Mouse (Mus musculus): Measurements from ENCODE around the gene Midn. TPM values are rescaled to one million over a fixed set of nuclear protein-coding genes. Genes with fewer than 3 reads are reported as not detected.

Midn gene
- polyA plus RNA-seq (2012) = 312 and 336 TPM in 2 replicates

GRCm38 (mm10) chr10:80147719-80148601 lies at the start of gene Midn:
Gene Midn, plus strand, starts transcription at chr10:80148272.

GRCm38 (mm10) chr10:80105460-80105859 lies 42.6 kb upstream of the Midn start, which contains the start of gene Sbno2:
Gene Sbno2, minus strand, starts transcription at chr10:80105571.

DNA sequence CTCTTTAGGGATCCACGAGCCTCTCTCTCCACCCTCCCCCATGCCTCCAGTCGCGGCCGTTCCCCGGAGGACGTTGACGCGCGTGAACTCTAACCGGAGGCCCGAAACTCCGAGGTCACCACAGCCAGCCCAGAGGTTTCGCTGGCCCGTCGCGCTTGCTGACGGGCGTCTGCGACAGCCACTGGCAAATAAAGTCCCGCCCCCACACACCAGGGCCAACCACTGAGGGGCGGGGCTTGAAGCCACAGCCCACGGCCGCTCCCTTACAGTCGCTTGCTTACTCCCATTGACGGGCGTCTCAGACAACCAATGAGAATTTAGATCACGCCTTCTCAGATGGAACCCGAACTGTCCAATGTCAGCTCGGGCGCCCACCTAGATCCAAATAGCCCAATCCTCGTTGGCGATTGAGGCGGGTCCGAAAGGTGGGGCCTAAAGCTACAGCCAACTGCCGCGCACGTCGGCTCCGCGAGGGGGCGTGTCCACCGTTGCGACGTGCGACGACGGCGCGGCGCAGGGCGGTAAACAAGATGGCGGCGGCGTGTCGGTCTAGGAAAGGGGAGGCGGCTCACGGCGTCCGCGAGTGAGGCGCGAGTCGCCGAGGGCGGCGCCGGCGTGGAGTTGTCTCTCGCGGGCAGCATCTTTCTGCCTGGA lies 32.7 kb upstream of the Midn start, which contains the start of gene Stk11:
TSS of gene Stk11 (plus strand) at position 514 of the 654 bp plus-strand sequence.

GRCm38 (mm10) chr10:80138553-80139438 lies 9.3 kb upstream of the Midn start, which contains the start of gene Atp5d:
Gene Atp5d, plus strand, starts transcription at chr10:80138632.

DNA sequence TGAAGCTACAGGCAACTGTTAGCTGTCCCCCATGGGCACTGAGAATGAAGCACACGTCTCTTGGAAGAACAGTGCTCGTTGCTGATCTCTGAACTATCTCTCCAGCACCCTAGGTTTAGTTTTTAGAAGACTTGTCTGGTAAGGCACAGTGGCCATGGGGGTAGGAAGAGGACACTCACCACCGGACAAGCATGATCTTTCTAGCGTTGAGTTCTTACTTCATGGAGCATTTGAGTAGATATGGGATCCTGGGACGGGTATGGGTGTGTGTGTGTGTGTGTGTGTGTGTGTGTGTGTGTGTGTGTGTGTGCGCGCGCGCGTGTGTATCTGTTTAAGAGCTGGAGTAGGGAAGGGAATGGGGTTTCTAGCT lies 7.4 kb upstream of the Midn start, which contains the start of gene Cbarp:
TSS of gene Cbarp (minus strand) at position 170 of the 370 bp plus-strand sequence.

DNA sequence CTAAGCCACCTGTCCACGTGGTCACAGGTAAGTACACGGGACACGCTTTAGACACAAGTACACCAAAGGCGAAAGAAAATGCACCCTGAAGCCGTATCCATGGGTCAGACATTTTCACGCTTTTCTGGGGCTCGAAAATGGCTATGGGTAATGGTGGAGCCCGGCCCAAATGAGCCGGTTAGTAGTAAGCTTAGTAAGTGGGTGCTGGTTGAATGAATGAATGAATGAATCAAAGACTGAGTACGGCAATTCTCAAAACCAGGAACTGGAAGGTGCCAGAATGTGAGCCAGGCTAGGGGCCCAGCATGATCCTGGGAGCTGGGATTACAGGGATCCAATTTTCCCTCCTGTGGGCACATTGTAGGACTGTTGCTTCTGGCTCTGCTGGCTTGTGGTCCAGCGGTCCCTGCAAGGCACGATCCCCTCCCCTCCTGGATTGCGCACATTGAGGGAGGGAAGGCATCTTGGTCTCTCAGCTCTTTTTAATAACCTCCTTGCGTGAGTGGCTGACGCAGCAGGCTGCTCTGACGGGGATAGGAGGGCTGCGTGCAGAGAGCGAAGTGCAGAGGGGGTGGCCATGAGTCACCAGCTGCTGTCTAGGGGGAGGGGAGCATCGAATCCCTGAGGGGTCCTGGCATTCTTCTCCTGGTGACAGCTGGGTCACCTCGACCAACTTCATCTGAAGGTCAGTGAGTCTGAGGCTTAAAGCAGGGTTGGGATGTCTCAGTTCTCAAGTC lies 17.5 kb downstream of the Midn start, which contains the start of gene Cirbp:
TSS of gene Cirbp (plus strand) at position 594 of the 737 bp plus-strand sequence.

GRCm38 (mm10) chr10:80172527-80173292 lies 24.6 kb downstream of the Midn start, which contains the start of gene 1600002K03Rik:
Gene 1600002K03Rik, plus strand, starts transcription at chr10:80172944.

GRCm38 (mm10) chr10:80179068-80180051 lies 31.3 kb downstream of the Midn start, which contains the start of gene Efna2:
Gene Efna2, plus strand, starts transcription at chr10:80179482.

Other genes with a start within 250 kb of the Midn start
- gene Med16, start 239.3 kb upstream of the Midn start, polyA plus RNA-seq (2012) = 69.1 and 76.6 TPM in 2 replicates
- 2.1 TPM in 1 of 2 replicates, not detected in the other for gene Gm26602, start 237.4 kb upstream of the Midn start, polyA plus RNA-seq (2012)
- gene Kiss1r, start 231.3 kb upstream of the Midn start, polyA plus RNA-seq (2012) = 0.41 and 0.64 TPM in 2 replicates
- gene R3hdm4, start 227.1 kb upstream of the Midn start, polyA plus RNA-seq (2012) = 230 and 265 TPM in 2 replicates
- 94.7 and 145 TPM in 2 replicates for gene Arid3a, start 221.2 kb upstream of the Midn start, polyA plus RNA-seq (2012)
- 54.4 and 61.7 TPM in 2 replicates for gene Wdr18, start 188.1 kb upstream of the Midn start, polyA plus RNA-seq (2012)
- gene Grin3b, start 177.6 kb upstream of the Midn start, polyA plus RNA-seq (2012) = 0.09 and 0.12 TPM in 2 replicates
- 378 and 414 TPM in 2 replicates for gene Tmem259, start 163.9 kb upstream of the Midn start, polyA plus RNA-seq (2012)
- gene Cnn2, start 159.7 kb upstream of the Midn start, polyA plus RNA-seq (2012) = 245 and 295 TPM in 2 replicates
- gene Abca7, start 151.8 kb upstream of the Midn start, polyA plus RNA-seq (2012) = 54.4 and 60.8 TPM in 2 replicates
- gene Arhgap45, start 131.6 kb upstream of the Midn start, polyA plus RNA-seq (2012) = 397 and 427 TPM in 2 replicates
- gene Polr2e, start 108.5 kb upstream of the Midn start, polyA plus RNA-seq (2012) = 217 and 273 TPM in 2 replicates
- 1,103 and 1,136 TPM in 2 replicates for gene Gpx4, start 101.1 kb upstream of the Midn start, polyA plus RNA-seq (2012)
- gene Sbno2, start 42.7 kb upstream of the Midn start, polyA plus RNA-seq (2012) = 77.6 and 78.0 TPM in 2 replicates
- gene Stk11, start 32.5 kb upstream of the Midn start, polyA plus RNA-seq (2012) = 176 and 185 TPM in 2 replicates
- gene Atp5d, start 9.6 kb upstream of the Midn start, polyA plus RNA-seq (2012) = 1,245 and 1,266 TPM in 2 replicates
- 32.3 and 53.4 TPM in 2 replicates for gene Cbarp, start 7.4 kb upstream of the Midn start, polyA plus RNA-seq (2012)
- gene Cirbp, start 17.7 kb downstream of the Midn start, polyA plus RNA-seq (2012) = 43.7 and 63.7 TPM in 2 replicates
- gene 1600002K03Rik, start 24.7 kb downstream of the Midn start, polyA plus RNA-seq (2012) = 9.2 and 11.3 TPM in 2 replicates
- gene Efna2, start 31.2 kb downstream of the Midn start, polyA plus RNA-seq (2012) = 1.1 and 2.4 TPM in 2 replicates
- 29.1 and 31.3 TPM in 2 replicates for gene Mum1, start 78.2 kb downstream of the Midn start, polyA plus RNA-seq (2012)
- gene Ndufs7, start 100.8 kb downstream of the Midn start, polyA plus RNA-seq (2012) = 178 and 185 TPM in 2 replicates
- gene Gamt, start 112.7 kb downstream of the Midn start, polyA plus RNA-seq (2012) = 5.0 and 5.2 TPM in 2 replicates
- gene Dazap1, start 113.2 kb downstream of the Midn start, polyA plus RNA-seq (2012) = 594 and 636 TPM in 2 replicates
- gene Rps15, start 144.2 kb downstream of the Midn start, polyA plus RNA-seq (2012) = 9,463 and 9,670 TPM in 2 replicates
- gene Apc2, start 147.7 kb downstream of the Midn start, polyA plus RNA-seq (2012) = 0.43 and 0.77 TPM in 2 replicates
- 74.9 and 88.4 TPM in 2 replicates for gene 2310011J03Rik, start 172.3 kb downstream of the Midn start, polyA plus RNA-seq (2012)
- 18.0 and 23.1 TPM in 2 replicates for gene Pcsk4, start 181.2 kb downstream of the Midn start, polyA plus RNA-seq (2012)
- 13.1 and 18.3 TPM in 2 replicates for gene Reep6, start 181.7 kb downstream of the Midn start, polyA plus RNA-seq (2012)
- gene Adamtsl5, start 200.1 kb downstream of the Midn start, polyA plus RNA-seq (2012) = 7.0 and 10.4 TPM in 2 replicates
- gene Plk5, start 208.2 kb downstream of the Midn start, polyA plus RNA-seq (2012) = 0.23 and 0.25 TPM in 2 replicates
- gene Mex3d, start 239.4 kb downstream of the Midn start, polyA plus RNA-seq (2012) = 29.8 and 33.4 TPM in 2 replicates